ENCODE assay signal across 8 mouse cellular contexts in the genomic region with DNA sequence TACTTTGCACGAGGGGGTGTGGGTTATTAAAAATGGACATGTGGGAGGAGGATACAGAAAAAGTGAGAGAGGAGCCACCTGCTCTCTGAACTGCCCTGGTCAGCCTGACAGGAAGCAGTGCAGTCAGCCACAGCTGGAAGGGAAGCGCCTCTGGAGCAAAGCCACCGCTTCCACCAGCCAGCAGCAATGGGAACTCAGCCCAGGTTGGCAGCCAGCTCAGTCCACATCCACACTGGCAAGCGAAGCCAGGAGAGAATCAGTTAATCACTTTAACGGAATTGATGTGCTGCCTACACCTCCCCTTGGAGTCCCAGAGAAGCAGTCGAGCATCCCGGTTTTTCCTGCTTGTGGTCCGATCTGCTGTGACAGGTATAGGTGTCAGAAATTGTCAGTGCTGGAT.
DNase-seq lines count a peak whose midpoint lies in the region; ATAC-seq lines count a peak whose summit lies in the region.

No protein-coding gene starts in this region.

- DNase-seq in embryonic facial prominence, embryonic 14.5 days (ENCODE audit: low spot score) = peak; percentile 41
- DNase-seq in embryonic facial prominence, embryonic 10.5 days (ENCODE audit: low spot score) = no peak
- peak; percentile 53 for DNase-seq in 3T3-L1 (ENCODE audit: low read depth, low spot score)
- peak; percentile 45 to 48 for DNase-seq in frontal cortex, postnatal 10 days (ENCODE audit: low spot score in 2 of 2)
- peak; percentile 45 for DNase-seq in lung, postnatal 14 days
- no peak for DNase-seq in B cell, adult 2 months
- no peak for DNase-seq in thymus, postnatal 0 days (ENCODE audit: low spot score)

- no peaks in the 10 kb centered on the region for H3K27me3 ChIP-seq in embryonic facial prominence, embryonic 14.5 days (replicated peaks; ENCODE audit: control insufficient read depth, insufficient read depth, low read length)
- H3K27me3 ChIP-seq in embryonic facial prominence, embryonic 10.5 days (replicated peaks; ENCODE audit: low read depth, poor library complexity, severe bottlenecking) = no peaks in the 10 kb centered on the region
- no peaks in the 10 kb centered on the region for H3K27me3 ChIP-seq in kidney, embryonic 15.5 days

- 0 out of 2 replicates have a peak, but pooled peaks have one; percentile 44 for ATAC-seq in embryonic facial prominence, embryonic 14.5 days (ENCODE audit: low read depth)
- ATAC-seq in kidney, embryonic 15.5 days (replicated peaks; ENCODE audit: low FRiP score) = 0 out of 2 replicates have a peak, but pooled peaks have one; percentile 49

- no peak overlapping the region for H3K4me3 ChIP-seq in embryonic facial prominence, embryonic 14.5 days (ENCODE audit: low read depth, low read length)
- no peak overlapping the region for H3K4me3 ChIP-seq in embryonic facial prominence, embryonic 10.5 days
- no peak overlapping the region for H3K4me3 ChIP-seq in kidney, embryonic 15.5 days (replicated peaks)

- no peak overlapping the region for H3K4me2 ChIP-seq in embryonic facial prominence, embryonic 14.5 days (ENCODE audit: low read depth, low read length)
- H3K4me2 ChIP-seq in kidney, embryonic 15.5 days = no peak overlapping the region

- H3K9ac ChIP-seq in embryonic facial prominence, embryonic 14.5 days (ENCODE audit: low read depth, low read length) = no peak overlapping the region
- no peak overlapping the region for H3K9ac ChIP-seq in kidney, embryonic 15.5 days

- no peaks in the 10 kb centered on the region for H3K36me3 ChIP-seq in embryonic facial prominence, embryonic 14.5 days (ENCODE audit: control insufficient read depth, insufficient read depth, low read length)
- no peaks in the 10 kb centered on the region for H3K36me3 ChIP-seq in embryonic facial prominence, embryonic 10.5 days (replicated peaks)
- no peaks in the 10 kb centered on the region for H3K36me3 ChIP-seq in kidney, embryonic 15.5 days

- 42% methylated on average over 8 of the region's 8 CpGs for WGBS in embryonic facial prominence, embryonic 14.5 days
- 64% methylated on average over 8 of the region's 8 CpGs for WGBS in embryonic facial prominence, embryonic 10.5 days
- WGBS in kidney, embryonic 15.5 days = 29% methylated on average over 8 of the region's 8 CpGs

- H3K27ac ChIP-seq in embryonic facial prominence, embryonic 14.5 days (replicated peaks; ENCODE audit: low read depth, low read length) = no peak overlapping the region
- no peak overlapping the region for H3K27ac ChIP-seq in embryonic facial prominence, embryonic 10.5 days (replicated peaks)
- H3K27ac ChIP-seq in kidney, embryonic 15.5 days = no peak overlapping the region

- H3K4me1 ChIP-seq in embryonic facial prominence, embryonic 14.5 days (ENCODE audit: control insufficient read depth, insufficient read depth, low read length) = no peaks in the 10 kb centered on the region
- H3K4me1 ChIP-seq in embryonic facial prominence, embryonic 10.5 days = peaks cover 27% of the 10 kb centered on the region
- H3K4me1 ChIP-seq in kidney, embryonic 15.5 days = peaks cover 12% of the 10 kb centered on the region

- no peaks in the 10 kb centered on the region for H3K9me3 ChIP-seq in embryonic facial prominence, embryonic 14.5 days (ENCODE audit: control insufficient read depth, low read length)
- H3K9me3 ChIP-seq in embryonic facial prominence, embryonic 10.5 days = no peaks in the 10 kb centered on the region
- no peaks in the 10 kb centered on the region for H3K9me3 ChIP-seq in kidney, embryonic 15.5 days (replicated peaks)

Comparison
In these comparisons a context has a peak if more than half of its experiments do, and no peak if none do; other contexts are left out.
1. DNase-seq: peak in embryonic facial prominence, embryonic 14.5 days (single experiment), 3T3-L1 (single experiment), frontal cortex, postnatal 10 days (2 of 2) and lung, postnatal 14 days (single experiment); none in embryonic facial prominence, embryonic 10.5 days (single experiment), B cell, adult 2 months (0 of 2) and thymus, postnatal 0 days (single experiment).